Mouse (Mus musculus) thymus, postnatal 10 days (tissue): ENCODE results near the gene Chchd4.

ENCODE experiments used
- DNase-seq, 2 experiments: peaks; one replicate each; pipeline ENCODE4 v3.0.0; 2021; ENCODE audit warnings: low spot score in 2 of 2

The Chchd4 gene

GRCm38 (mm10) chr6:91472868-91473804 is at the start of gene Chchd4, which contains the start of gene Tmem43:
Chchd4 (minus strand) TSS chr6:91473546.
Tmem43 (plus strand) TSS chr6:91473703.
- peak; percentile 97 for DNase-seq

- no peak for DNase-seq
These were observed 49.5 kb upstream of the Chchd4 start for GRCm38 (mm10) chr6:91522816-91523215.

GRCm38 (mm10) chr6:91518454-91519020 is 45.2 kb upstream of the Chchd4 start:
- no peak for DNase-seq

GRCm38 (mm10) chr6:91515545-91516449 is 42.5 kb upstream of the Chchd4 start, which contains the start of the genes Xpc and Lsm3:
Xpc (minus strand) TSS chr6:91515888.
Lsm3 (plus strand) TSS chr6:91515928.
- DNase-seq, result peak; percentile 96 to 98

GRCm38 (mm10) chr6:91514737-91515362 is 41.5 kb upstream of the Chchd4 start:
- DNase-seq, result peak in 1 of 2 experiments; percentile 20

GRCm38 (mm10) chr6:91514135-91514534 is 40.8 kb upstream of the Chchd4 start:
- no peak for DNase-seq

GRCm38 (mm10) chr6:91510211-91510610 is 36.9 kb upstream of the Chchd4 start:
- DNase-seq, result no peak

GRCm38 (mm10) chr6:91509326-91509725 is 36.0 kb upstream of the Chchd4 start:
- peak; percentile 81 to 93 for DNase-seq

- peak; percentile 51 to 58 for DNase-seq
These were observed 34.7 kb upstream of the Chchd4 start for GRCm38 (mm10) chr6:91508041-91508440.

GRCm38 (mm10) chr6:91506036-91506435 is 32.7 kb upstream of the Chchd4 start:
- peak; percentile 68 to 72 for DNase-seq

- DNase-seq, result no peak
These were observed 30.0 kb upstream of the Chchd4 start for GRCm38 (mm10) chr6:91503302-91503701.

GRCm38 (mm10) chr6:91494526-91494925 is 21.2 kb upstream of the Chchd4 start:
- DNase-seq, result no peak

GRCm38 (mm10) chr6:91493053-91493452 is 19.7 kb upstream of the Chchd4 start:
- no peak for DNase-seq

GRCm38 (mm10) chr6:91491004-91491403 is 17.7 kb upstream of the Chchd4 start:
- no peak for DNase-seq

- no peak for DNase-seq
These were observed 16.5 kb upstream of the Chchd4 start for GRCm38 (mm10) chr6:91489872-91490271.

GRCm38 (mm10) chr6:91488496-91489212 is 15.3 kb upstream of the Chchd4 start:
- DNase-seq, result no peak

- DNase-seq, result no peak
These were observed 13.5 kb upstream of the Chchd4 start for GRCm38 (mm10) chr6:91486736-91487453.

GRCm38 (mm10) chr6:91483371-91483770 is 10.0 kb upstream of the Chchd4 start:
- no peak for DNase-seq

GRCm38 (mm10) chr6:91476541-91476940 is 3.2 kb upstream of the Chchd4 start:
- no peak for DNase-seq
